Mouse (Mus musculus) C2C12 (cell line): ENCODE results near the gene Il17rb.

Experiments used
- CEBPB ChIP-seq: IDR thresholded peaks from one replicate; pipeline ENCODE4 v1.6.1; 2011; ENCODE audit warnings: low read depth, mild to moderate bottlenecking, control low read depth, moderate library complexity
- CTCF ChIP-seq: IDR thresholded peaks from one replicate; pipeline ENCODE4 v1.5.1; 2011; ENCODE audit not compliant: control insufficient read depth, insufficient read depth, insufficient read length
- MAX ChIP-seq: IDR thresholded peaks from one replicate; pipeline ENCODE4 v1.6.1; 2011; ENCODE audit warnings: mild to moderate bottlenecking, control low read depth
- MYOD1 ChIP-seq: IDR thresholded peaks from one replicate; pipeline ENCODE4 v1.6.1; 2011; ENCODE audit warnings: low read depth; ENCODE audit not compliant: control insufficient read depth, insufficient read length
- USF1 ChIP-seq: IDR thresholded peaks from one replicate; pipeline ENCODE4 v1.6.1; 2011; ENCODE audit warnings: low read depth, mild to moderate bottlenecking, control low read depth, moderate library complexity

DNA sequence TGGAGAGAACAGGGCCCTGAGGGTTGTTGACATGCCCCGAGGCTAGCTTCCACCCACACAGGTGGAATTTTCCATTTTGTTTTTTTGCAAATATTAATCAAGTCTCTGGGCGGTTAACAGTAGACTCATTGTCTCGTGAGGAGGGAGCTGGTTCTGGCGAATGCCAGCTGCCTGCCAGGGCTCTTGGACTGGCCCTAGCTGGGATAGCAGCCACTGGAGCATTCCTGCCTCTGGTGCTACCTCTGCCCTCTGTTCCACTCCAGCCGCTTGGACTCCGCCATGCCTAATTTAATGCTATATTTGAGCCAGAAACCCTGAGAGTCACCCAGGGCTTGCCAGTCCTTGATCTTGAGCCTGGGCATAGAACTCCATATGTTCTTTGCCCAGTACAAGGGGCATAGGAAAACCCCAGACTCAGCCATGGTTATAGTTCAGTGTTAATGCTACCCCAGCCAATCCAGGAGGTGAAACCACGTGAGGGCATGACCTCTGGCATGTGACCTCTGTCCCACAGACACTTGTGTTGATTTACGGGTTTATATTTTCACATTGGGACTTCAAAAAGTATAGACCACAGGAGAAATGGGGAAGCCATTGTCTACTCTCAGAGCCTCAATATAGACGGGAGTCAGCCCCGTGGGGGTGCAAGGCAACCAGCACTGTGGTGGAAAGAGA is 3.3 kb upstream of the Il17rb start:
- TF ChIP-seq MYOD1 (no peak), CTCF (no peak), MAX (no peak), CEBPB (no peak), USF1 (no peak)
